Mouse (Mus musculus) kidney, postnatal 25 days (tissue): ENCODE results near the gene Mrpl54.
A peak's percentile ranks its signal among the peaks of the same experiment; 100 is the strongest.
"Not testable (repeated sequence)": the region's sequence is repeated elsewhere in the genome, so short reads cannot be mapped to it uniquely, and the experiment has no call there.

ENCODE experiments used
- DNase-seq, 2 experiments: peaks; one replicate each; pipeline ENCODE4 v3.0.0; 2021; ENCODE audit warnings: mixed read lengths in 2 of 2

Gene Mrpl54

GRCm38 (mm10) chr10:81223731-81224130 lies 43.0 kb downstream of the Mrpl54 start:
- DNase-seq = not testable (repeated sequence)

GRCm38 (mm10) chr10:81221402-81222015 lies 45.2 kb downstream of the Mrpl54 start:
- no peak for DNase-seq

- peak; percentile 77 to 83 for DNase-seq
These were observed 48.8 kb downstream of the Mrpl54 start for GRCm38 (mm10) chr10:81217964-81218363.

- peak in 1 of 2 experiments; percentile 19 for DNase-seq
These were observed 49.5 kb downstream of the Mrpl54 start for GRCm38 (mm10) chr10:81217267-81217666.

GRCm38 (mm10) chr10:81216810-81217209 lies 49.9 kb downstream of the Mrpl54 start:
- DNase-seq = no peak

GRCm38 (mm10) chr10:81216260-81216659 lies 50.5 kb downstream of the Mrpl54 start:
- DNase-seq = no peak
